Mouse (Mus musculus) forebrain, embryonic 15.5 days (tissue): ENCODE measurements around the gene Lyz2. TPM values are rescaled to one million over a fixed set of nuclear protein-coding genes. Genes with fewer than 3 reads are reported as not detected.

ENCODE experiments used
- ATAC-seq: fragments of 200-750 bp; cut with Nextera tagmentation; replicated peaks from 2 replicates; pipeline ENCODE4 v1.8.0; 2017; ENCODE audit warnings: mild to moderate bottlenecking, moderate TSS enrichment, moderate library complexity
- H3K27ac ChIP-seq: fragments of 300-500 bp; sonication (generic); replicated peaks from 2 replicates; pipeline ENCODE4 v1.5.1; 2015; ENCODE audit warnings: mild to moderate bottlenecking, inconsistent platforms
- H3K27me3 ChIP-seq: fragments of 300-500 bp; sonication (generic); 2 replicates; pipeline ENCODE4 v1.6.1; 2015; ENCODE audit warnings: inconsistent platforms
- H3K36me3 ChIP-seq: fragments of 300-500 bp; sonication (generic); 2 replicates; pipeline ENCODE4 v1.6.1; 2015; ENCODE audit warnings: mild to moderate bottlenecking, inconsistent platforms
- H3K4me1 ChIP-seq: fragments of 300-500 bp; sonication (generic); 2 replicates; pipeline ENCODE4 v1.6.1; 2015; ENCODE audit warnings: inconsistent platforms
- H3K4me2 ChIP-seq: fragments of 300-500 bp; sonication (generic); replicated peaks from 2 replicates; pipeline ENCODE4 v1.6.1; 2015; ENCODE audit warnings: mild to moderate bottlenecking, inconsistent platforms
- H3K4me3 ChIP-seq: fragments of 300-500 bp; sonication (generic); 2 replicates; pipeline ENCODE4 v1.5.1; 2015; ENCODE audit warnings: mild to moderate bottlenecking, inconsistent platforms
- H3K9ac ChIP-seq: fragments of 300-500 bp; sonication (generic); replicated peaks from 2 replicates; pipeline ENCODE4 v1.6.1; 2015; ENCODE audit warnings: mild to moderate bottlenecking, inconsistent platforms
- H3K9me3 ChIP-seq: fragments of 300-500 bp; sonication (generic); 2 replicates; pipeline ENCODE4 v1.6.1; 2016; ENCODE audit warnings: inconsistent platforms
- WGBS: fragments of 180-500 bp; shearing (Covaris S2); methylation state at CpG from one replicate; pipeline ENCODE4 v1.1.7; 2015; ENCODE audit warnings: mixed read lengths; 5-methylcytosine and 5-hydroxymethylcytosine counted together
- polyA plus RNA-seq: library from polyadenylated mRNA; unstranded; fragments of >200 nt; fragmentation: Nextera tagmentation; extraction: Ambion mirVana; gene quantifications from 2 replicates; pipeline ENCODE4 v1.2.1, GENCODE M21; 2015

Lyz2 gene
- polyA plus RNA-seq, 1 experiment from 2014 or later: 15.7 TPM

DNA sequence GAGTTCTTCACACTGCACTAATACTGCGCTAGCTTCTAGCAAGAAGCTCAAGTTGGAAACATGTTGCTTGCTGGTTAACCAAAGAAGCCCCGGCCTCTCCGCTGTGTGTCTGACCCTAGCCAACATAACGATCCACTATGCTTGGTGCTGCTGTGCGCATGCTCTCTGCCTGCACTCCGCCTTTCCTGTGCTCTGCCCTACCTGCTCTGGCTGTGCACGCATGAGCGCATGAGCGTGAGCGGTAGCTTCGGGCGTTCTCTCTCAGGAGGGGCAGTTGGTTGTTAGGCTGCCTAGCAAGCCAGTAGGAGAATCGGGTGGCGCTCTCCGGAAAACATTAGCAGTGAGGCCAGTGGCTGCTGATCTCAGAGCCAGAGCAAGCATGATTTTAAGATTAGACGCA, 52.3 kb downstream of the Lyz2 start:
- Histone ChIP-seq H3K4me1 (peaks cover 4% of the 10 kb centered on the region), H3K4me3 (no peak overlapping the region), H3K9me3 (no peaks in the 10 kb centered on the region), H3K36me3 (no peaks in the 10 kb centered on the region), H3K9ac (no peak overlapping the region), H3K4me2 (no peak overlapping the region), H3K27ac (no peak overlapping the region), H3K27me3 (no peaks in the 10 kb centered on the region)
- 77% methylated on average over 16 of the region's 16 CpGs for WGBS
- no peak for ATAC-seq

Other genes starting within 250 kb of the Lyz2 start
- gene Lrrc10, start 237.0 kb downstream of the Lyz2 start, polyA plus RNA-seq: not detected in 2 replicates
- 273 and 274 TPM in 2 replicates for gene Cct2, start 218.5 kb downstream of the Lyz2 start, polyA plus RNA-seq
- 20.0 and 23.7 TPM in 2 replicates for gene Frs2, start 133.8 kb downstream of the Lyz2 start, polyA plus RNA-seq
- 101 and 106 TPM in 2 replicates for gene Yeats4, start 57.8 kb downstream of the Lyz2 start, polyA plus RNA-seq
- gene 9530003J23Rik, start 43.6 kb downstream of the Lyz2 start, polyA plus RNA-seq: not detected in 2 replicates
- gene Lyz1, start 10.5 kb upstream of the Lyz2 start, polyA plus RNA-seq: not detected in 2 replicates
- gene Cpsf6, start 97.7 kb upstream of the Lyz2 start, polyA plus RNA-seq: 201 and 205 TPM in 2 replicates